Mouse (Mus musculus) lung, adult 2 months (tissue): ENCODE results near the gene Ncbp1.

ENCODE experiments used
- CTCF ChIP-seq: fragments of 200-500 bp; IDR thresholded peaks from 2 replicates; pipeline ENCODE4 v1.5.1; 2011; ENCODE audit warnings: mild to moderate bottlenecking, low read length, control low read depth; ENCODE audit not compliant: insufficient read depth
- POLR2A ChIP-seq: fragments of 200-500 bp; IDR thresholded peaks from 2 replicates; pipeline ENCODE4 v1.6.1; 2011; ENCODE audit warnings: low read depth, mild to moderate bottlenecking, control low read depth, low read length, borderline replicate concordance; ENCODE audit errors: extremely low read depth

DNA sequence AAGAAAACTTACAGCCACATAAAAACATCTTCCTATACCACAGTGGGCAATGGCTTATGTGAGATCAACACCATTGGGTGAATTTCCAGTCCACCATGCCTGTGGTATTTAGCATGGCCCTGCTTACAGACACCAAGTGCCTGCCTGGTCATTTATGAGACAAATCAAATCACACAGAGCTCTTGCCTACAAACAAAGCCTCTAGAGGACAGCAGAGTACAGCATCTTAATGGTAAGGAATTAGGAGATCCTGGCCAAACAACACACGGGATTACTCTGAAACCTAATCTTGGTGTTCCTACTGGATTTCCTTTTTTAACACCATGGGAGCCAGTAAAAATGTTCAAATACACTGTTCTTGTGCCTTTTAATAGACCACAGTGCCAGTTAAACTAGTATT, 23.1 kb upstream of the Ncbp1 start:
- no peak for TF ChIP-seq CTCF
- TF ChIP-seq POLR2A, result no peak
